Mouse (Mus musculus) embryonic facial prominence, embryonic 15.5 days (tissue): Measurements from ENCODE around the gene Gabbr2. TPM values are rescaled to one million over a fixed set of nuclear protein-coding genes. Genes with fewer than 3 reads are reported as not detected.

ENCODE experiments used
- ATAC-seq: fragments of 200-750 bp; cut with Nextera tagmentation; 2 replicates; pipeline ENCODE4 v1.8.0; 2017; ENCODE audit warnings: low read depth, moderate TSS enrichment; ENCODE audit not compliant: insufficient number of reproducible peaks, low FRiP score, low TSS enrichment
- H3K27ac ChIP-seq: fragments of 300-500 bp; sonication (generic); replicated peaks from 2 replicates; pipeline ENCODE4 v1.5.1; 2015; ENCODE audit warnings: mild to moderate bottlenecking, inconsistent platforms
- H3K27me3 ChIP-seq: fragments of 300-500 bp; sonication (generic); 2 replicates; pipeline ENCODE4 v1.6.1; 2015; ENCODE audit warnings: inconsistent platforms
- H3K36me3 ChIP-seq: fragments of 300-500 bp; sonication (generic); 2 replicates; pipeline ENCODE4 v1.6.1; 2015; ENCODE audit warnings: mild to moderate bottlenecking, inconsistent platforms
- H3K4me1 ChIP-seq: fragments of 300-500 bp; sonication (generic); 2 replicates; pipeline ENCODE4 v1.6.1; 2015; ENCODE audit warnings: inconsistent platforms
- H3K4me2 ChIP-seq: fragments of 300-500 bp; sonication (generic); replicated peaks from 2 replicates; pipeline ENCODE4 v1.6.1; 2015; ENCODE audit warnings: mild to moderate bottlenecking, inconsistent platforms
- H3K4me3 ChIP-seq: fragments of 300-500 bp; sonication (generic); replicated peaks from 2 replicates; pipeline ENCODE4 v1.5.1; 2015; ENCODE audit warnings: mild to moderate bottlenecking, inconsistent platforms
- H3K9ac ChIP-seq: fragments of 300-500 bp; sonication (generic); 2 replicates; pipeline ENCODE4 v1.6.1; 2015; ENCODE audit warnings: inconsistent platforms
- H3K9me3 ChIP-seq: fragments of 300-500 bp; sonication (generic); replicated peaks from 2 replicates; pipeline ENCODE4 v1.6.1; 2016; ENCODE audit warnings: inconsistent platforms
- whole genome bisulfite sequencing: fragments of 180-500 bp; shearing (Covaris S2); methylation state at CpG from one replicate; pipeline ENCODE4 v1.1.7; 2015; 5-methylcytosine and 5-hydroxymethylcytosine counted together
- polyA plus RNA-seq: library from polyadenylated mRNA; unstranded; fragments of >200 nt; fragmentation: Nextera tagmentation; extraction: Ambion mirVana; gene quantifications from 2 replicates; pipeline ENCODE4 v1.2.1, GENCODE M21; 2015

The Gabbr2 gene
- polyA plus RNA-seq, 1 experiment from 2014 or later: 0.27 TPM

- Histone ChIP-seq H3K4me1 (peaks cover 15% of the 10 kb centered on the region; the same call in 1 of the 2 replicates), H3K4me3 (no peak overlapping the region), H3K27ac (no peak overlapping the region), H3K4me2 (no peak overlapping the region), H3K27me3 (0 out of 2 replicates have a peak, but pooled peaks cover under 1% of the 10 kb centered on the region), H3K36me3 (peaks cover 20% of the 10 kb centered on the region), H3K9me3 (no peaks in the 10 kb centered on the region), H3K9ac (no peak overlapping the region)
- ATAC-seq: no peak
- 35% methylated on average over 3 of the region's 3 CpGs for WGBS
Measured at GRCm38 (mm10) chr4:47015156-47015555, 23.5 kb upstream of the Gabbr2 start.

GRCm38 (mm10) chr4:47012476-47012875 is 20.8 kb upstream of the Gabbr2 start:
- no peak overlapping the region for H3K4me3 ChIP-seq
- H3K4me1 ChIP-seq: peaks cover 15% of the 10 kb centered on the region; the same call in 1 of the 2 replicates

GRCm38 (mm10) chr4:47010400-47011231 is 18.9 kb upstream of the Gabbr2 start:
- peak overlapping the region; percentile 28 for H3K4me2 ChIP-seq
- WGBS: 28% methylated on average over 12 of the region's 12 CpGs
- H3K27me3 ChIP-seq: 0 out of 2 replicates have a peak, but pooled peaks cover 9% of the 10 kb centered on the region
- H3K9me3 ChIP-seq: no peaks in the 10 kb centered on the region
- H3K36me3 ChIP-seq: peaks cover under 1% of the 10 kb centered on the region; the same call in 1 of the 2 replicates
- H3K9ac ChIP-seq: no peak overlapping the region
- no peak for ATAC-seq
- no peak overlapping the region for H3K4me3 ChIP-seq
- no peak overlapping the region for H3K27ac ChIP-seq
- peaks cover 15% of the 10 kb centered on the region; the same call in 1 of the 2 replicates for H3K4me1 ChIP-seq

More at GRCm38 (mm10) chr4:47012476-47012875, 20.8 kb upstream of the Gabbr2 start:
- Histone ChIP-seq H3K4me2 (no peak overlapping the region), H3K27me3 (0 out of 2 replicates have a peak, but pooled peaks cover 9% of the 10 kb centered on the region), H3K9me3 (no peaks in the 10 kb centered on the region), H3K36me3 (peaks cover 16% of the 10 kb centered on the region), H3K9ac (no peak overlapping the region), H3K27ac (no peak overlapping the region)
- WGBS: 53% methylated on average over 10 of the region's 10 CpGs
- no peak for ATAC-seq

GRCm38 (mm10) chr4:47000626-47001395 is 9.1 kb upstream of the Gabbr2 start:
- no peaks in the 10 kb centered on the region for H3K9me3 ChIP-seq
- H3K27ac ChIP-seq: no peak overlapping the region
- no peak overlapping the region for H3K4me3 ChIP-seq
- WGBS: 59% methylated on average over 8 of the region's 8 CpGs
- no peak overlapping the region for H3K9ac ChIP-seq
- ATAC-seq: no peak
- no peaks in the 10 kb centered on the region for H3K4me1 ChIP-seq
- H3K4me2 ChIP-seq: no peak overlapping the region
- H3K36me3 ChIP-seq: no peaks in the 10 kb centered on the region
- H3K27me3 ChIP-seq: 0 out of 2 replicates have a peak, but pooled peaks cover 4% of the 10 kb centered on the region

- no peak overlapping the region for H3K9ac ChIP-seq
- no peak overlapping the region for H3K4me2 ChIP-seq
- H3K36me3 ChIP-seq: no peaks in the 10 kb centered on the region
- no peaks in the 10 kb centered on the region for H3K4me1 ChIP-seq
- no peak overlapping the region for H3K4me3 ChIP-seq
- no peaks in the 10 kb centered on the region for H3K9me3 ChIP-seq
- ATAC-seq: no peak
- 78% methylated on average over 2 of the region's 2 CpGs for WGBS
- peaks cover 24% of the 10 kb centered on the region for H3K27me3 ChIP-seq
- H3K27ac ChIP-seq: no peak overlapping the region
Measured at GRCm38 (mm10) chr4:46997969-46998368, 6.3 kb upstream of the Gabbr2 start.

GRCm38 (mm10) chr4:46992827-46993473 is 1.3 kb upstream of the Gabbr2 start:
- ATAC-seq: no peak
- H3K4me1 ChIP-seq: peaks cover 23% of the 10 kb centered on the region
- H3K27me3 ChIP-seq: peaks cover 73% of the 10 kb centered on the region
- no peak overlapping the region for H3K4me2 ChIP-seq
- no peak overlapping the region for H3K9ac ChIP-seq
- H3K36me3 ChIP-seq: no peaks in the 10 kb centered on the region
- WGBS: 3% methylated on average over 8 of the region's 8 CpGs
- no peak overlapping the region for H3K27ac ChIP-seq
- H3K4me3 ChIP-seq: no peak overlapping the region
- H3K9me3 ChIP-seq: no peaks in the 10 kb centered on the region

- no peak for ATAC-seq
- Histone ChIP-seq H3K4me1 (peaks cover 23% of the 10 kb centered on the region), H3K9me3 (no peaks in the 10 kb centered on the region), H3K36me3 (no peaks in the 10 kb centered on the region), H3K27ac (no peak overlapping the region), H3K4me2 (peak overlapping the region; percentile 97), H3K4me3 (peak overlapping the region; percentile 52), H3K27me3 (peaks cover 71% of the 10 kb centered on the region), H3K9ac (no peak overlapping the region)
- WGBS: under 1% methylated on average over 31 of the region's 31 CpGs
Measured at GRCm38 (mm10) chr4:46991959-46992316, 265 bp upstream of the Gabbr2 start.

GRCm38 (mm10) chr4:46990281-46991015 is 1.2 kb downstream of the Gabbr2 start:
- Histone ChIP-seq H3K9me3 (no peaks in the 10 kb centered on the region), H3K4me1 (peaks cover 23% of the 10 kb centered on the region), H3K27ac (no peak overlapping the region), H3K36me3 (no peaks in the 10 kb centered on the region), H3K4me2 (peak overlapping the region; percentile 97), H3K4me3 (peak overlapping the region; percentile 52), H3K27me3 (peaks cover 75% of the 10 kb centered on the region), H3K9ac (no peak overlapping the region)
- 4% methylated on average over 29 of the region's 29 CpGs for WGBS
- no peak for ATAC-seq

- Histone ChIP-seq H3K4me2 (peak overlapping the region; percentile 97; the same call in 1 of the 2 replicates), H3K36me3 (no peaks in the 10 kb centered on the region), H3K9ac (no peak overlapping the region), H3K4me1 (peaks cover 23% of the 10 kb centered on the region), H3K9me3 (no peaks in the 10 kb centered on the region), H3K27me3 (peaks cover 72% of the 10 kb centered on the region), H3K4me3 (peak overlapping the region; percentile 52; the same call in 1 of the 2 replicates), H3K27ac (no peak overlapping the region)
- 2% methylated on average over 17 of the region's 17 CpGs for WGBS
- no peak for ATAC-seq
Measured at GRCm38 (mm10) chr4:46989842-46990241, 1.8 kb downstream of the Gabbr2 start.

GRCm38 (mm10) chr4:46988824-46989223 is 2.8 kb downstream of the Gabbr2 start:
- no peak overlapping the region for H3K9ac ChIP-seq
- no peak overlapping the region for H3K27ac ChIP-seq
- no peaks in the 10 kb centered on the region for H3K36me3 ChIP-seq
- 65% methylated on average over 4 of the region's 4 CpGs for WGBS
- no peak overlapping the region for H3K4me3 ChIP-seq
- peaks cover 23% of the 10 kb centered on the region for H3K4me1 ChIP-seq
- H3K9me3 ChIP-seq: no peaks in the 10 kb centered on the region
- no peak for ATAC-seq
- peaks cover 64% of the 10 kb centered on the region for H3K27me3 ChIP-seq
- no peak overlapping the region for H3K4me2 ChIP-seq
